Mouse (Mus musculus): ENCODE data around the gene Mgat4e. TPM values are rescaled to one million over a fixed set of nuclear protein-coding genes. Genes with fewer than 3 reads are reported as not detected.

Mgat4e gene
- polyA plus RNA-seq (2015; fragmentation: Nextera tagmentation; extraction: Ambion mirVana), result not detected in 2 replicates

DNA sequence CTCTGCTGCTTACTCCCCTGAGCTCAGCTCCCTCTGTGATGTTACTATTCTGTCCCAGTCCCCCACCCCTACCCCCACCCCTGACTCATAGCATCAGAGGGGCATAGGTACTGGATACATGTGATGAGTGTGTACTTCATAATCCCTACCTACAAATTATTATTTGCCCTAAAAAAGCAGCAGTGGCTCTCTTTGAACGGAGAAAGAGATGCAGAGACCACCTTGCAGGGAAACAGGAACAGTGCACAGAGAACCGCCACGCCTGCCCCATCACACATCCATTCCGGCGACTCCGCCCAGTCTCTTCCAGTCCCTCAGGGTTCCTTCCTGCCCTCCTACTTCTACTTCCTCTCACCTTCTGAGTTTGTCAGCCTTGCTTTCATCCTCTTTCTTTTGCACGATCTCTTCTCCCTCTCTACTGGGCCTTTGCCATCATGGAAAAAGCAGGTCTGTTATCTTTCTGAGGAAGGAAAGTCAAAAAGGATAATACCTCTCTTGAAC lies at the start of gene Mgat4e:
Gene Mgat4e, minus strand, starts transcription at position 51 of the 501 bp plus-strand sequence.
- Histone ChIP-seq H3K36me3 (ENCODE audit: control insufficient read depth, insufficient read depth) (no peaks in the 10 kb centered on the region), H3K4me1 (replicated peaks; ENCODE audit: control insufficient read depth, insufficient read depth, low read length) (no peaks in the 10 kb centered on the region), H3K4me2 (ENCODE audit: low read length) (no peak within 1 kb of the TSS), H3K27ac (ENCODE audit: low read length) (no peak within 1 kb of the TSS), H3K9me3 (ENCODE audit: control insufficient read depth, low read length) (peaks cover 8% of the 10 kb centered on the region), H3K4me3 (replicated peaks; ENCODE audit: low read length) (no peak within 1 kb of the TSS), H3K27me3 (replicated peaks; ENCODE audit: control insufficient read depth, insufficient read depth, low read length) (no peaks in the 10 kb centered on the region), H3K9ac (replicated peaks; ENCODE audit: low read depth, low read length) (no peak within 1 kb of the TSS)
- 81% methylated on average over 7 of the region's 7 CpGs for WGBS
- no peak for ATAC-seq

DNA sequence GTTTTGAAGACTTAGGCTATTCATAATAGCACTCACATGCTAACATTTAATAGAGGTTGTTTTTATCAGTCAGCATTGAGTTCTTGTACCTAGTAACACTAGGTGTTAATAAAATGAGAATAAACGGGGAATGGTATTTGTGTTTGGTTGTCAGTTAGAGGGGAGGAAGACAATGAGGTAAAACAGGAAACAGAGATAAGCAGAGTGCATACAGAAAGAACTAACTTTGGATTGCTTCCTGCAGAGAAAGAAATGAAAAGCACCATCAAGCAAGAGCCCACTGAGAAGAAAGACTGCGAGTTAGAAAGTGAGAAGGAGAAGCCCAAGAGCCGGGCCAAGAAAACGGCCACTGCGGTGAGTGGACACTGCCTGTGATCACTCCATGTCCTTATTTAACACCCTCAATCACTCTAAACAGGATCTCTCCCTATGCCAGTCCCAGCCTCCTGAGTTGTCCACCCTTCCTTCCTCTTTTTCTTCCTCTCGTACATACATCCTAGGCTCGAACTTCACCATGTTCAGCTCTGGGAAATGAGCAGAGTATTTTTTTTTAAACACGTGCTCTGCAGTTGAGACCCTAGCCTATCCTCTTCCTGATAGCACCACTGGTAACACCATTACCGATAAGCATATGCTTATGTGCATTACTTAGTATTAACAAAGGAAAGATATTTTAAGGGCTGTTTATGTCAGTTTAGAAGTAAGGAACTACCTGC lies 48.0 kb upstream of the Mgat4e start:
- H3K36me3 ChIP-seq (ENCODE audit: control insufficient read depth, insufficient read depth), result peaks cover 44% of the 10 kb centered on the region
- H3K27ac ChIP-seq (ENCODE audit: low read length), result no peak overlapping the region
- no peak overlapping the region for H3K4me3 ChIP-seq (replicated peaks; ENCODE audit: low read length)
- H3K4me2 ChIP-seq (ENCODE audit: low read length), result no peak overlapping the region
- no peaks in the 10 kb centered on the region for H3K4me1 ChIP-seq (replicated peaks; ENCODE audit: control insufficient read depth, insufficient read depth, low read length)
- no peaks in the 10 kb centered on the region for H3K9me3 ChIP-seq (ENCODE audit: control insufficient read depth, low read length)
- H3K9ac ChIP-seq (replicated peaks; ENCODE audit: low read depth, low read length), result no peak overlapping the region
- ATAC-seq, result no peak
- WGBS, result 92% methylated on average over 9 of the region's 9 CpGs
- H3K27me3 ChIP-seq (replicated peaks; ENCODE audit: control insufficient read depth, insufficient read depth, low read length), result no peaks in the 10 kb centered on the region

DNA sequence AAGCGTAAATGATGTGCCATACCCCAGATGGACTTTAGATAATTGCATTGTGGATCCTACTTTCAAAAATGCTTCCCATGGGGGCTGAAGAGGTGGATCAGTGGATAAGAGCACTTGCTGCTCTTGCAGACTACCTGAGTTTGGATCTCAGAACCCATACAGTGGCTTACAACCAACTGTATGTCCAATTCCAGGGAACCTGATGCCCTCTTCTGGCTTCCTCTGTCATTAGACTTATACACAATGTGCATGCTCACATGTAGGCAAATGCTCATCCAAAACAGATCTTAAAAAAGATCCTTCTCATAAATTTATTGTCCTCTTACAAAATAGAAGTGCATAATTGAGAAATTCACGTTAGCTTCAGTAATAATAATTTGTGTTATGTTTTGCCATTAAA lies 42.3 kb upstream of the Mgat4e start:
- no peaks in the 10 kb centered on the region for H3K4me1 ChIP-seq (replicated peaks; ENCODE audit: control insufficient read depth, insufficient read depth, low read length)
- WGBS, result 96% methylated on average over 2 of the region's 2 CpGs
- no peak overlapping the region for H3K27ac ChIP-seq (ENCODE audit: low read length)
- no peaks in the 10 kb centered on the region for H3K9me3 ChIP-seq (ENCODE audit: control insufficient read depth, low read length)
- H3K4me2 ChIP-seq (ENCODE audit: low read length), result no peak overlapping the region
- no peak overlapping the region for H3K9ac ChIP-seq (replicated peaks; ENCODE audit: low read depth, low read length)
- no peaks in the 10 kb centered on the region for H3K27me3 ChIP-seq (replicated peaks; ENCODE audit: control insufficient read depth, insufficient read depth, low read length)
- ATAC-seq, result no peak
- H3K36me3 ChIP-seq (ENCODE audit: control insufficient read depth, insufficient read depth), result peaks cover 21% of the 10 kb centered on the region
- no peak overlapping the region for H3K4me3 ChIP-seq (replicated peaks; ENCODE audit: low read length)

DNA sequence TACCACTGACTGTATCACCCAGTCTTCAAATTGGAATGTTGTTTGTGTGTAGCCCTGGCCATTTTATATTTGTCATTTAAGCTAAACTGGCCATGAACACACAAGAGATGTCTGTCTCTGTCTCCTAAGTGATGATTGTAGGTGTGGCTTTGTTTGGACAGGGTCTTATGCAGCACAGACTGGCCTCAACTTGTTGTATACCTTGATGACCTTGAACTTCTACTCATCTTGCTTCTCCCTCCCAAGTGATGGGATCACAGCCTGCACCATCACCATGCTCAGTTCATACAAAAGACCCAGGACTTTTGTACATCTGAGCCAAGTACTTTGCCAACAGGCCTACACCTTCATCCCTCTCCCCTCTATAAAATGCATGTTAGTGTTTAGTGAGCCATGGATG lies 40.2 kb upstream of the Mgat4e start:
- ATAC-seq, result no peak
- no peak overlapping the region for H3K27ac ChIP-seq (ENCODE audit: low read length)
- no peak overlapping the region for H3K4me2 ChIP-seq (ENCODE audit: low read length)
- no peaks in the 10 kb centered on the region for H3K9me3 ChIP-seq (ENCODE audit: control insufficient read depth, low read length)
- H3K27me3 ChIP-seq (replicated peaks; ENCODE audit: control insufficient read depth, insufficient read depth, low read length), result no peaks in the 10 kb centered on the region
- no peak overlapping the region for H3K4me3 ChIP-seq (replicated peaks; ENCODE audit: low read length)
- H3K36me3 ChIP-seq (ENCODE audit: control insufficient read depth, insufficient read depth), result peaks cover 17% of the 10 kb centered on the region
- no peaks in the 10 kb centered on the region for H3K4me1 ChIP-seq (replicated peaks; ENCODE audit: control insufficient read depth, insufficient read depth, low read length)
- no peak overlapping the region for H3K9ac ChIP-seq (replicated peaks; ENCODE audit: low read depth, low read length)

DNA sequence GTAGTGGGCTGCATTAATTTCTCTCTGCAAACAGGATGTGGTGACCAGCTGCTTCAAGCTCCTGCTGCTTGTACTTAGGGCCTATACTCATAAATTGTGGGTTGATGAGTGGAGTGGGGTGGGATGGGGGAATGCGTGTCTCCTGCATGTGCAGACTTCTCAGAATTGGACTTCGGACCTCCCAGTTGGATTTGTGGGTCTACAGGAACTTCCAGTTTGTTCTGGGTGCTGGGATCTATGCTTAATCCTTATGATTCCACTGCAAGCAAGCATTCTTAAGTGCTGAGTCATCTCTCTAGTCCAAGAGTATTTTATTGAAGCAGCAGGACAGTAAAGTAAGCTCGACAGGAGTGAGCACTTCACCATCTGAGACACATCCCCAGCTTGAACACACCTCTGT lies 34.1 kb upstream of the Mgat4e start:
- Histone ChIP-seq H3K4me1 (replicated peaks; ENCODE audit: control insufficient read depth, insufficient read depth, low read length) (no peaks in the 10 kb centered on the region), H3K36me3 (ENCODE audit: control insufficient read depth, insufficient read depth) (peaks cover 7% of the 10 kb centered on the region; the same call in 1 of the 2 replicates), H3K27me3 (replicated peaks; ENCODE audit: control insufficient read depth, insufficient read depth, low read length) (no peaks in the 10 kb centered on the region), H3K9me3 (ENCODE audit: control insufficient read depth, low read length) (no peaks in the 10 kb centered on the region), H3K9ac (replicated peaks; ENCODE audit: low read depth, low read length) (no peak overlapping the region), H3K4me3 (replicated peaks; ENCODE audit: low read length) (no peak overlapping the region), H3K4me2 (ENCODE audit: low read length) (no peak overlapping the region), H3K27ac (ENCODE audit: low read length) (no peak overlapping the region)
- WGBS, result 85% methylated on average over 3 of the region's 3 CpGs
- no peak for ATAC-seq

DNA sequence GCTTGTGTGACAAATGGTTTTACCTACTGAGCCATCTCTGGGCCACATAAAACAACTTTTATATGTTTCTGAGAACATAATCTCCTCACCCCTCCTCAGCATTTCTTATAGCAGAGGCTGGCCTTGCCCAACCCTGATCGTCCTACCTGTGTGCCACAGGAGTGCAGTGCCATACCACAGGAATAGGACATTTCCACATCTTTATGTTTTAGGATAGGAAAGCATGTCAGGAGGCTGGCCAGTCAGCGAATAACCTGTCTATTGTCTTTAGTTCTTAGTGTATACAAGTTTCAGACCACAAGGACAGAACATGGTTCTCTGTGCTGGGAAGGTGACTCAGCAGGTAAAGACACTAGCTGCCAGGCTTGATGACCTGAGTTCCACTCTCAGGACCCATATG lies 31.3 kb upstream of the Mgat4e start:
- no peak overlapping the region for H3K9ac ChIP-seq (replicated peaks; ENCODE audit: low read depth, low read length)
- ATAC-seq, result no peak
- H3K36me3 ChIP-seq (ENCODE audit: control insufficient read depth, insufficient read depth), result 0 out of 2 replicates have a peak, but pooled peaks cover 4% of the 10 kb centered on the region
- no peaks in the 10 kb centered on the region for H3K9me3 ChIP-seq (ENCODE audit: control insufficient read depth, low read length)
- H3K27me3 ChIP-seq (replicated peaks; ENCODE audit: control insufficient read depth, insufficient read depth, low read length), result no peaks in the 10 kb centered on the region
- H3K4me3 ChIP-seq (replicated peaks; ENCODE audit: low read length), result no peak overlapping the region
- 92% methylated on average over 2 of the region's 2 CpGs for WGBS
- no peak overlapping the region for H3K27ac ChIP-seq (ENCODE audit: low read length)
- H3K4me2 ChIP-seq (ENCODE audit: low read length), result no peak overlapping the region
- H3K4me1 ChIP-seq (replicated peaks; ENCODE audit: control insufficient read depth, insufficient read depth, low read length), result peaks cover 2% of the 10 kb centered on the region; the same call in 1 of the 2 replicates

DNA sequence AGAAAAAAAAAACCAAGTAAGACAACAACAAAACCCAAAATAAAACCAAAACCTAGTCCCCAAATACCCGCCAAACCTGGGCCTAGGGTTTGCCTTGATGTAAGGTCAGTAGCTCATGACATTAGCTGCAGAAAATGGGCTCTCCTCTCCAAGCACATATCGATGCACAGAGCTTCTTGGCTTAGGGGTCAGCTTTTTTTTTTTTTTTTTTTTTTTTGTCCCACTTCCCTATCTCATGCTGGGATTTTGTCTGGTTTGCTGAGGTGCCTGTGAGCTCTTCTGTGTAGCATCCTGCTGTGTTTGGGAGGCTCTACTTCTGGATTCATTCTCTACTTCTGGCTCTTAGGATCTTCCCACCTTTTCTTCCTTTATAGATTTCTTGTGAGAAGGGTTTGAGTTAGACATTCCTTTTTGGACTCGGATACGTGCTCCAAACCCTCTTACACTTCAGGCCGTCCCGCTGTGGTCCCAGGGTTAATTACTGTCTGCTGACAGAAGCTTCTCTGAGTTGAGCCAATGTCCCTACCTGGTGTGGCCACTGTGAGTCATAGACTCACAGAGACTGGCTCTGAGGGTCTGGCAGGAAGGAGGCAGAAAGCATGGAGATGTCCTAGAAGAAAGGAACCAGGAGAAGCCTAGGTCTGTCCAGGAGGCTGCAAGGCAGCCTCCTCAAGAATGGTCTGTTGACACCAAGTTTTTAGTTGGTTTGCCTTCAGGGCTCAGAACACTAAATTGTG lies 28.1 kb upstream of the Mgat4e start:
- no peak overlapping the region for H3K9ac ChIP-seq (replicated peaks; ENCODE audit: low read depth, low read length)
- peaks cover 2% of the 10 kb centered on the region; the same call in 1 of the 2 replicates for H3K4me1 ChIP-seq (replicated peaks; ENCODE audit: control insufficient read depth, insufficient read depth, low read length)
- no peaks in the 10 kb centered on the region for H3K9me3 ChIP-seq (ENCODE audit: control insufficient read depth, low read length)
- no peak overlapping the region for H3K4me2 ChIP-seq (ENCODE audit: low read length)
- 79% methylated on average over 6 of the region's 6 CpGs for WGBS
- ATAC-seq, result no peak
- H3K27ac ChIP-seq (ENCODE audit: low read length), result no peak overlapping the region
- no peaks in the 10 kb centered on the region for H3K27me3 ChIP-seq (replicated peaks; ENCODE audit: control insufficient read depth, insufficient read depth, low read length)
- no peak overlapping the region for H3K4me3 ChIP-seq (replicated peaks; ENCODE audit: low read length)
- H3K36me3 ChIP-seq (ENCODE audit: control insufficient read depth, insufficient read depth), result no peaks in the 10 kb centered on the region

DNA sequence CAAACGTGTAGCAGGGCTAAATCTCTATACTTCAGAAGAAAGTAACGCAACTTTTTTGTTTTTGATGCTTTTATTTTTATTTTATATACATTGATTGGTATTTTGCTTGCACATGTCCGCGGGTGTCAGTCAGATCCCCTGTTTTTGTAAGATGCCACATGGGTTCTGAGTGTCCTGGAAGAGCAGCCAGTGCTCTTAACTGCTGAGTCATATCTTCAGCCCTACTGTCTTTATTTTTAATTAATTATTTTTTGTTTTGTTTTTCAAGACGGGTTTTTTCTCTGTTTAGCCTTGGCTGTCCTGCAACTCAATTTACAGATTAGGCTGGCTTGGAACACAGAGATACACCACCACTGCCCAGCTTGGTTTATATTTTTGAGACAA lies 24.4 kb upstream of the Mgat4e start:
- Histone ChIP-seq H3K9me3 (ENCODE audit: control insufficient read depth, low read length) (no peaks in the 10 kb centered on the region), H3K27me3 (replicated peaks; ENCODE audit: control insufficient read depth, insufficient read depth, low read length) (no peaks in the 10 kb centered on the region), H3K4me1 (replicated peaks; ENCODE audit: control insufficient read depth, insufficient read depth, low read length) (peaks cover 2% of the 10 kb centered on the region; the same call in 1 of the 2 replicates), H3K36me3 (ENCODE audit: control insufficient read depth, insufficient read depth) (no peaks in the 10 kb centered on the region), H3K9ac (replicated peaks; ENCODE audit: low read depth, low read length) (no peak overlapping the region), H3K4me2 (ENCODE audit: low read length) (no peak overlapping the region), H3K4me3 (replicated peaks; ENCODE audit: low read length) (no peak overlapping the region), H3K27ac (ENCODE audit: low read length) (no peak overlapping the region)
- ATAC-seq, result no peak
- WGBS, result 73% methylated on average over 5 of the region's 5 CpGs

DNA sequence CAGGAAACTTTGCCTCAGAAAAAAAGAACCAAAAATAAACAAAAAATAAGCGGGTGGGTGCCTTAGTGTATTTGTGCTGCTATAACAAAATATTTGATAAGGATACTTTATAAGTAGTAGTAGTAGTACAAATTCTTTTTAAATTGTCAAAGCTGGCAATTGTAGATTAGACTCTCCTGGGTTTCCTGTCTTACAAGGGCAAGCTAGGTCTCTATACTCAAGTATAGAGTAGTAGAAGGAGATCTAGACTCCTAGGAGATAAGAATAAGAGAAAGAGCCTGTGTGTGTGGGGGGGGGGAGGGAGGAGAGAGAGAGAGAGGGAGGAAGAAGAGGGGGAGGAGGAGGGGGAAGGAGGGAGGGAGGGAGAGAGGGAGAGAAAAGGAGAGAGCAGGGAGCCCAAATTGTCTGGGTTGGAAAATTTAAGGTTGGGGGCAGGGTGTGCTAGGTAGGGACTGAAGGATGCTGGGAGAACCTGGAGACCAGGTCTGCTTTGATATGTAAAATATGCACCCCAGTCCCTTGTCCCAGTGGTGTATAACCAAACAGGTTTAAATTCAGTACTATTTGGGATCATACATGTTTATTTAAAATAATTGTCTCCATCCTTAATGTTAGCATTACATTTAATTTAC lies 23.9 kb upstream of the Mgat4e start:
- Histone ChIP-seq H3K36me3 (ENCODE audit: control insufficient read depth, insufficient read depth) (no peaks in the 10 kb centered on the region), H3K9ac (replicated peaks; ENCODE audit: low read depth, low read length) (no peak overlapping the region), H3K4me2 (ENCODE audit: low read length) (no peak overlapping the region), H3K4me3 (replicated peaks; ENCODE audit: low read length) (no peak overlapping the region), H3K4me1 (replicated peaks; ENCODE audit: control insufficient read depth, insufficient read depth, low read length) (peaks cover 2% of the 10 kb centered on the region; the same call in 1 of the 2 replicates), H3K9me3 (ENCODE audit: control insufficient read depth, low read length) (no peaks in the 10 kb centered on the region), H3K27me3 (replicated peaks; ENCODE audit: control insufficient read depth, insufficient read depth, low read length) (no peaks in the 10 kb centered on the region), H3K27ac (ENCODE audit: low read length) (no peak overlapping the region)
- WGBS, result 80% methylated on average over 1 of the region's 1 CpGs
- no peak for ATAC-seq
